In genomic region chr5:113883384-113883771, GRCm38 (mm10) we compare ENCODE assay signal across 9 mouse cellular contexts. TPM values are rescaled to one million over a fixed set of nuclear protein-coding genes. Genes with fewer than 3 reads are reported as not detected.
DNase-seq lines count a peak whose midpoint lies in the region; ATAC-seq and TF ChIP-seq lines count a peak whose summit lies in the region.
"Had no signal": no experiment of that assay in that cellular context is flagged by ENCODE, and none has a peak within 500 bp of the region (broad histone marks: within the 10 kb centered on the region; RNA-seq: fewer than 3 reads in every experiment).

No protein-coding gene starts in this region.

- H3K36me3 ChIP-seq in hindbrain, embryonic 13.5 days, result peaks cover 34% of the 10 kb centered on the region
- H3K36me3 ChIP-seq in midbrain, embryonic 11.5 days (ENCODE audit: control insufficient read depth, insufficient read depth, low read length), result peaks cover 8% of the 10 kb centered on the region; the same call in 1 of the 2 replicates

- POLR2A ChIA-PET in Patski (lab: Charles Lee), result interaction anchor here (0.6 to 1.6 kb wide), 6 partner anchors 10 to 77 kb away, joined by 3 to 6 read pairs (median 4); no protein-coding TSS in a partner anchor

- H3K4me3 ChIP-seq in gastrocnemius, adult 2 months, result no peak overlapping the region
- H3K4me3 ChIP-seq in hindbrain, embryonic 13.5 days, result no peak overlapping the region
- H3K4me3 ChIP-seq in midbrain, embryonic 11.5 days (ENCODE audit: low read depth, low read length), result no peak overlapping the region

- 39% methylated on average over 3 of the region's 3 CpGs for WGBS in hindbrain, embryonic 13.5 days
- 71% methylated on average over 3 of the region's 3 CpGs for WGBS in midbrain, embryonic 11.5 days

- peak overlapping the region; percentile 73 for H3K27ac ChIP-seq in gastrocnemius, adult 2 months
- H3K27ac ChIP-seq in hindbrain, embryonic 13.5 days, result peak overlapping the region; percentile 88
- peak overlapping the region; percentile 22; the same call in 1 of the 2 replicates for H3K27ac ChIP-seq in midbrain, embryonic 11.5 days (ENCODE audit: low read depth, low read length)

- CTCF ChIA-PET in Patski (lab: Charles Lee), result interaction anchor here (0.8 to 2.6 kb wide), 4 partner anchors 11 to 26 kb away, joined by 3 to 15 read pairs (median 4); no protein-coding TSS in a partner anchor

- DNase-seq in gastrocnemius, adult 2 months, result no peak
- DNase-seq in gastrocnemius, postnatal 36 days, result no peak
- no peak for DNase-seq in Patski (ENCODE audit: low read depth, low spot score)
- no peak for DNase-seq in midbrain, embryonic 11.5 days (ENCODE audit: low spot score, missing footprints)
- no peak for DNase-seq in cerebellum, adult 11-12 months
- DNase-seq in thymus, postnatal 36 days, result no peak
- DNase-seq: cerebellum, adult 2 months had no signal

- peaks cover 69% of the 10 kb centered on the region for H3K4me1 ChIP-seq in hindbrain, embryonic 13.5 days (replicated peaks)
- H3K4me1 ChIP-seq in midbrain, embryonic 11.5 days (ENCODE audit: control insufficient read depth, insufficient read depth, low read length), result peaks cover 15% of the 10 kb centered on the region

- H3K27me3 ChIP-seq in Patski, result no peaks in the 10 kb centered on the region
- H3K27me3 ChIP-seq in hindbrain, embryonic 13.5 days, result no peaks in the 10 kb centered on the region
- H3K27me3 ChIP-seq in midbrain, embryonic 11.5 days (ENCODE audit: control insufficient read depth, insufficient read depth, low read length), result no peaks in the 10 kb centered on the region

- H3K4me2 ChIP-seq in hindbrain, embryonic 13.5 days, result no peak overlapping the region
- no peak overlapping the region for H3K4me2 ChIP-seq in midbrain, embryonic 11.5 days

- no peak for TF ChIP-seq CTCF in gastrocnemius, adult 2 months (IDR thresholded peaks at IDR 0.05)
- no peak for TF ChIP-seq CTCF in Patski (IDR thresholded peaks at IDR 0.05)

- peak overlapping the region; percentile 39 for H3K9ac ChIP-seq in hindbrain, embryonic 13.5 days
- no peak overlapping the region for H3K9ac ChIP-seq in midbrain, embryonic 11.5 days (ENCODE audit: low read length)

- in situ Hi-C loops in Patski (cut with MboI; ENCODE audit: low pct_unique_long_range_greater_than_20kb), result loop anchor here (25.0 kb wide), 2 partner anchors 671 to 1596 kb away; partner anchors contain the start of genes 2900026A02Rik and Tpst2

- intact Hi-C loops in gastrocnemius, adult 2 months (cut with DNase I), result no loop called here
- intact Hi-C loops in gastrocnemius, postnatal 36 days (cut with DNase I), result no loop called here

- no peaks in the 10 kb centered on the region for H3K9me3 ChIP-seq in hindbrain, embryonic 13.5 days
- no peaks in the 10 kb centered on the region for H3K9me3 ChIP-seq in midbrain, embryonic 11.5 days (ENCODE audit: control insufficient read depth, low read length)

- peak; percentile 45 for ATAC-seq in Patski
- peak; percentile 30; the same call in 1 of the 2 replicates for ATAC-seq in hindbrain, embryonic 13.5 days (ENCODE audit: low FRiP score)
- ATAC-seq in midbrain, embryonic 11.5 days (ENCODE audit: low FRiP score), result no peak
- no peak for ATAC-seq in monocyte, adult 5-6 weeks (replicated peaks; ENCODE audit: insufficient number of reproducible peaks, low FRiP score, low TSS enrichment, poor library complexity, severe bottlenecking)

RNA-seq across cellular contexts. Expression of gene Coro1c, which starts 25.2 kb away (rescaled TPM):
- 10 to 100 TPM in 1 of 2 experiments, 1 to 10 TPM in 1; 7.8 to 11.8 TPM for total RNA-seq in gastrocnemius, adult 2 months (2021)
- total RNA-seq in gastrocnemius, postnatal 36 days (2021), result 10 to 100 TPM; 10.6 to 14.4 TPM
- 160 TPM for polyA plus RNA-seq in Patski (2021)
- polyA plus RNA-seq in hindbrain, embryonic 13.5 days (2015; fragmentation: Nextera tagmentation; extraction: Ambion mirVana), result 176 and 190 TPM in 2 replicates
- polyA plus RNA-seq in midbrain, embryonic 11.5 days (2014; fragmentation: Nextera tagmentation; extraction: Ambion mirVana), result 201 and 205 TPM in 2 replicates
- total RNA-seq in monocyte, adult 5-6 weeks (2017), result 129 to 177 TPM (median 136 TPM) in 3 replicates

RNA-seq across cellular contexts. Expression of gene Selplg, which starts 50.9 kb away (rescaled TPM):
- 1 to 10 TPM in 1 of 2 experiments, under 1 TPM in 1; 0.89 to 1.3 TPM for total RNA-seq in gastrocnemius, adult 2 months (2021)
- total RNA-seq in gastrocnemius, postnatal 36 days (2021), result 1 to 10 TPM; 1.0 to 1.2 TPM
- polyA plus RNA-seq in Patski (2021), result 0.04 TPM
- 1.7 and 1.9 TPM in 2 replicates for polyA plus RNA-seq in hindbrain, embryonic 13.5 days (2015; fragmentation: Nextera tagmentation; extraction: Ambion mirVana)
- 1.3 TPM in 2 replicates for polyA plus RNA-seq in midbrain, embryonic 11.5 days (2014; fragmentation: Nextera tagmentation; extraction: Ambion mirVana)
- total RNA-seq in monocyte, adult 5-6 weeks (2017), result 212 to 415 TPM (median 221 TPM) in 3 replicates

Comparison
In these comparisons a context has a peak if more than half of its experiments do, and no peak if none do; other contexts are left out.
1. H3K27ac ChIP-seq: peak in every context shown above with its lines; median percentile 88 in hindbrain, embryonic 13.5 days; 73 in gastrocnemius, adult 2 months; 22 in midbrain, embryonic 11.5 days.
2. ATAC-seq: peak in Patski (single experiment) and hindbrain, embryonic 13.5 days (single experiment); none in midbrain, embryonic 11.5 days (single experiment) and monocyte, adult 5-6 weeks (single experiment).
3. RNA of gene Selplg, which starts 50.9 kb away (total RNA-seq): 212 to 415 TPM in monocyte, adult 5-6 weeks; 0.89 to 1.3 TPM in gastrocnemius, adult 2 months and 1.0 to 1.2 TPM in gastrocnemius, postnatal 36 days; every median in the first group is over 10 times any median in the second.